Mouse (Mus musculus) kidney, postnatal 0 days (tissue): ENCODE measurements at regions not wholly inside any gene's neighbourhood (a gene's known extent, or its start where the extent isn't known, plus 50 kb on each side); places are given as distances from the start of the nearest gene placed in this dataset.

Experiments
- ATAC-seq: fragments of 200-750 bp; cut with Nextera tagmentation; replicated peaks from 2 replicates; pipeline ENCODE4 v1.8.0; 2017; ENCODE audit warnings: low read depth, moderate number of reproducible peaks, moderate TSS enrichment, moderate library complexity; ENCODE audit not compliant: low FRiP score
- DNase-seq: peaks from one replicate; pipeline ENCODE4 v3.0.0-alpha.2; 2016; ENCODE audit warnings: low spot score
- H3K27ac ChIP-seq: fragments of 300-500 bp; sonication (generic); 2 replicates; pipeline ENCODE4 v1.5.1; 2014; ENCODE audit warnings: mild to moderate bottlenecking
- H3K27me3 ChIP-seq: fragments of 300-500 bp; sonication (generic); 2 replicates; pipeline ENCODE4 v1.6.1; 2014; ENCODE audit warnings: low read length, mixed read lengths; ENCODE audit not compliant: insufficient read depth
- H3K36me3 ChIP-seq: fragments of 300-500 bp; sonication (generic); 2 replicates; pipeline ENCODE4 v1.6.1; 2014; ENCODE audit warnings: low read length, mixed read lengths; ENCODE audit not compliant: insufficient read depth
- H3K4me1 ChIP-seq: fragments of 300-500 bp; sonication (generic); replicated peaks from 2 replicates; pipeline ENCODE4 v1.6.1; 2014; ENCODE audit warnings: antibody characterized with exemption, low read length, mixed read lengths; ENCODE audit not compliant: insufficient read depth
- H3K4me2 ChIP-seq: fragments of 300-500 bp; sonication (generic); 2 replicates; pipeline ENCODE4 v1.6.1; 2014; ENCODE audit warnings: mild to moderate bottlenecking, low read length, moderate library complexity, mixed read lengths
- H3K4me3 ChIP-seq: fragments of 300-500 bp; sonication (generic); replicated peaks from 2 replicates; pipeline ENCODE4 v1.5.1; 2014; ENCODE audit warnings: low read depth, low read length
- H3K9ac ChIP-seq: fragments of 300-500 bp; sonication (generic); 2 replicates; pipeline ENCODE4 v1.6.1; 2014; ENCODE audit warnings: low read depth, low read length
- H3K9me3 ChIP-seq: fragments of 300-500 bp; sonication (generic); replicated peaks from 2 replicates; pipeline ENCODE4 v1.6.1; 2016; ENCODE audit warnings: low read length, inconsistent platforms, mixed read lengths
- CTCF ChIP-seq: IDR thresholded peaks from 2 replicates; pipeline ENCODE4 v1.5.1; 2016; ENCODE audit warnings: antibody characterized with exemption, low read depth, mild to moderate bottlenecking, moderate library complexity
- WGBS: fragments of 180-500 bp; shearing (Covaris S2); extraction: QIAGEN DNeasy Blood & Tissue Kit; methylation state at CpG from one replicate; pipeline ENCODE4 v1.1.7; 2014; 5-methylcytosine and 5-hydroxymethylcytosine counted together

- Histone ChIP-seq H3K27me3 (no peaks in the 10 kb centered on the region), H3K4me1 (no peaks in the 10 kb centered on the region), H3K4me2 (no peak overlapping the region), H3K9me3 (no peaks in the 10 kb centered on the region), H3K36me3 (no peaks in the 10 kb centered on the region), H3K27ac (no peak overlapping the region), H3K9ac (no peak overlapping the region), H3K4me3 (no peak overlapping the region)
- DNase-seq (no peak), ATAC-seq (no peak)
- WGBS = 73% methylated on average over 1 of the region's 1 CpGs
- no peak for TF ChIP-seq CTCF
Observed at GRCm38 (mm10) chr12:10445738-10446137, 55.2 kb downstream of the Rdh14 start.

DNA sequence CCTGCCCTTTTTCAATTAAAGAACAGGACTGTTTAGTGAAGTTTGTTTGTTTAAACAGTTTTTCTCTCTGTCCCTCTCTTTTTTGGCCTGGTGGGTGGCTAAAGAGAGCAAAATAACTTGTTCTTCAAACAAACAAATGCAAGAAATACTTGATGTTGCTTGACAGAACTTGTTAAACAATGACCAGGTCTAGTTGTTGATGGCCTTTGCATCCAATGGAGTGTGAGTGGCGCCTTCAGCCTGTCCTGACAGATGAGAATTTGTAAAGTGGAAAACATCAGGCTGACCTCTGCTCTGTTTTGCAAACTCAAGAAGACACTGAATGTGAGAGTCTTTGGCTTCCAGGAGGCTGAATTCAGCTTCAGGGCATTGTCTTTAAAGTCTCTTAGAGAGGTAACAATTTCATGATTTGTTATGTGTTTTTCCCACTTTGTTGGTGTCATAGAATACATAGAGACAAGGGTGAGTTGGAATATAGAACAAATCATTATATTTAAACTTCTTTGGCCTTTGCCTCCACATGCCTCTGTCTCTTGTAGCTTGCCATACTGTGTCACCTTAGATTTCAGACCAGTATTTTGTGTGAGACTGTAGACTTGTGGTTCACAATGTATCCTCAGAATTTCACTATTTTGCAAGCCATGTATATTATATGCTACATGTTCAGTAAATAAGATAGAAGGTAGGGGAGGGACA lies 67.5 kb downstream of the Rdh14 start:
- DNase-seq (no peak), ATAC-seq (no peak)
- Histone ChIP-seq H3K4me3 (no peak overlapping the region), H3K27me3 (no peaks in the 10 kb centered on the region; the same call in 1 of the 2 replicates), H3K9ac (no peak overlapping the region), H3K4me1 (no peaks in the 10 kb centered on the region), H3K27ac (no peak overlapping the region), H3K4me2 (no peak overlapping the region), H3K36me3 (no peaks in the 10 kb centered on the region), H3K9me3 (no peaks in the 10 kb centered on the region)
- 95% methylated on average over 1 of the region's 1 CpGs for WGBS
- no peak for TF ChIP-seq CTCF

DNA sequence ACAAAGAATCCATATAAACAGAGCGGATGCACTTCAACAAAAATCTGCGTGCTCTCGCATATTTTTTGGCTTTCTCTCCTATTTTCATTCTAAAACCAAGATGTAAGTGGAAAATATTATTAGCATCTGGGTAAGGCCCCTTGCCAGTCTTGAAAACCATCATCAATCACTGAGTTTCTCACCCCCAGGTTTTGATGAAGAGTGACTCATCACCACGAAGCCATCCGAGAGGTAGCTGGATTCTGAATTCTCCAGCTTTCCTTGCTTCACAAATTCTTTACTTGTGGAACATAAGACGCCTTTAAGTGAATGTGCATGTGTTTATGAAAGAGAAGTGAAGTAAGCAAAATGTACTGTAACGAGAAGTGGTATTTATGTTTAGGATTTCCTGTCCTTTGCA lies 71.2 kb downstream of the Rdh14 start:
- H3K27me3 ChIP-seq = no peaks in the 10 kb centered on the region
- WGBS = 82% methylated on average over 7 of the region's 7 CpGs
- ATAC-seq = no peak

DNA sequence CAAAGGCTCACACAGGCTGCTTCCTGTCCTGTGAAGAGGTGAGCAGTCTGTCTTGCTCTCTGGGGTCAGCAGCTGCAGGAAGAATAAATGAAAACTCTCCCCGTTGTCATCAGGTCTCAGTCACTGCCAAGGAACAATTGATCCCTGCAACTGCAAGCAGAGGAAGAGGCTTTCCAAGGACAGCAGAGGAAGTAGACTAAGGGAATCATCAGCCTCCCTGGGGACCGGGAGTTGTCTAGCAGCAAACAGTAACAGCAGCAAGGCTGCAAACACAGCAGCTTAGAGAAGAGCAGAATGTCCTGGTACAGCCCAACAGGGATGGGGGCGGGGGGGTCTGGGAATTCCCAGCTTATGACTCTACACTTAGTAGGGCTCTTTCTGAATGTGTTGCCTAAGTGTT lies 72.4 kb downstream of the Rdh14 start:
- ATAC-seq (no peak), DNase-seq (no peak)
- WGBS = 59% methylated on average over 3 of the region's 3 CpGs
- TF ChIP-seq CTCF = no peak
- H3K27ac ChIP-seq = no peak overlapping the region
- no peaks in the 10 kb centered on the region for H3K9me3 ChIP-seq
- H3K36me3 ChIP-seq = no peaks in the 10 kb centered on the region
- H3K9ac ChIP-seq = no peak overlapping the region
- no peaks in the 10 kb centered on the region for H3K27me3 ChIP-seq
- no peak overlapping the region for H3K4me2 ChIP-seq
- H3K4me1 ChIP-seq = no peaks in the 10 kb centered on the region
- H3K4me3 ChIP-seq = no peak overlapping the region

More for the DNA sequence above, 71.2 kb downstream of the Rdh14 start:
- Histone ChIP-seq H3K4me1 (no peaks in the 10 kb centered on the region), H3K27ac (no peak overlapping the region), H3K36me3 (no peaks in the 10 kb centered on the region), H3K4me3 (no peak overlapping the region), H3K4me2 (no peak overlapping the region), H3K9ac (no peak overlapping the region), H3K9me3 (no peaks in the 10 kb centered on the region)
- no peak for DNase-seq
- no peak for TF ChIP-seq CTCF

- Histone ChIP-seq H3K27me3 (no peaks in the 10 kb centered on the region), H3K36me3 (no peaks in the 10 kb centered on the region), H3K9ac (no peak overlapping the region), H3K4me1 (no peaks in the 10 kb centered on the region), H3K27ac (no peak overlapping the region), H3K4me2 (no peak overlapping the region), H3K4me3 (no peak overlapping the region), H3K9me3 (no peaks in the 10 kb centered on the region)
- TF ChIP-seq CTCF = no peak
- ATAC-seq (no peak), DNase-seq (no peak)
- WGBS = 69% methylated on average over 1 of the region's 1 CpGs
Observed at GRCm38 (mm10) chr12:10473986-10474385, 83.4 kb downstream of the Rdh14 start.

- H3K36me3 ChIP-seq = no peaks in the 10 kb centered on the region
- H3K9ac ChIP-seq = no peak overlapping the region
- no peaks in the 10 kb centered on the region for H3K27me3 ChIP-seq
- no peak overlapping the region for H3K27ac ChIP-seq
- ATAC-seq (no peak), DNase-seq (no peak)
- H3K9me3 ChIP-seq = no peaks in the 10 kb centered on the region
- 44% methylated on average over 1 of the region's 1 CpGs for WGBS
- H3K4me2 ChIP-seq = no peak overlapping the region
- H3K4me1 ChIP-seq = no peaks in the 10 kb centered on the region
- no peak for TF ChIP-seq CTCF
- no peak overlapping the region for H3K4me3 ChIP-seq
Observed at GRCm38 (mm10) chr12:10480781-10481180, 90.2 kb downstream of the Rdh14 start.
